Mouse (Mus musculus): ENCODE measurements around the gene Ppp1r7. TPM values are rescaled to one million over a fixed set of nuclear protein-coding genes. Genes with fewer than 3 reads are reported as not detected.
"Not testable (repeated sequence)": the region's sequence is repeated elsewhere in the genome, so short reads cannot be mapped to it uniquely, and the experiment has no call there.

The Ppp1r7 gene
- total RNA-seq (2022) = 10 to 100 TPM; 31.1 to 46.5 (median 35.7) TPM

GRCm38 (mm10) chr1:93342648-93343503, at the start of gene Ppp1r7, which contains the start of gene Pask:
TSS of gene Ppp1r7 (plus strand) at chr1:93342854.
TSS of gene Pask (minus strand) at chr1:93343482.
- peak; percentile 95 for DNase-seq

GRCm38 (mm10) chr1:93294491-93294890, 48.2 kb upstream of the Ppp1r7 start:
- not testable (repeated sequence) for DNase-seq

- DNase-seq = no peak
These were observed 42.9 kb upstream of the Ppp1r7 start for GRCm38 (mm10) chr1:93299791-93300190.

- peak; percentile 83 for DNase-seq
These were observed 42.1 kb upstream of the Ppp1r7 start for GRCm38 (mm10) chr1:93300578-93300977.

GRCm38 (mm10) chr1:93305581-93306337, 36.9 kb upstream of the Ppp1r7 start, which contains the start of gene Mterf4:
TSS of gene Mterf4 (minus strand) at chr1:93305915.
- DNase-seq = peak; percentile 71

- DNase-seq = no peak
These were observed 18.7 kb upstream of the Ppp1r7 start for GRCm38 (mm10) chr1:93323973-93324372.

GRCm38 (mm10) chr1:93326446-93326845, 16.2 kb upstream of the Ppp1r7 start:
- DNase-seq = peak; percentile 24

GRCm38 (mm10) chr1:93334621-93335020, 8.0 kb upstream of the Ppp1r7 start:
- no peak for DNase-seq

GRCm38 (mm10) chr1:93343504-93344047, 922 bp downstream of the Ppp1r7 start:
- DNase-seq = peak; percentile 93

- no peak for DNase-seq
These were observed 4.5 kb downstream of the Ppp1r7 start for GRCm38 (mm10) chr1:93347176-93347575.

GRCm38 (mm10) chr1:93349701-93350100, 7.0 kb downstream of the Ppp1r7 start:
- DNase-seq = no peak

- DNase-seq = no peak
These were observed 10.1 kb downstream of the Ppp1r7 start for GRCm38 (mm10) chr1:93352724-93353123.

- DNase-seq = peak; percentile 23
These were observed 20.0 kb downstream of the Ppp1r7 start for GRCm38 (mm10) chr1:93362661-93363060.

- no peak for DNase-seq
These were observed 23.0 kb downstream of the Ppp1r7 start for GRCm38 (mm10) chr1:93365641-93366040.

GRCm38 (mm10) chr1:93373665-93374064, 31.0 kb downstream of the Ppp1r7 start, which contains the start of gene Ano7:
TSS of gene Ano7 (plus strand) at chr1:93373930.
- no peak for DNase-seq

- DNase-seq = no peak
These were observed 34.7 kb downstream of the Ppp1r7 start for GRCm38 (mm10) chr1:93377307-93377706.

- no peak for DNase-seq
These were observed 36.5 kb downstream of the Ppp1r7 start for GRCm38 (mm10) chr1:93379117-93379516.

- DNase-seq = no peak
These were observed 44.5 kb downstream of the Ppp1r7 start for GRCm38 (mm10) chr1:93387198-93387597.

GRCm38 (mm10) chr1:93388906-93389305, 46.3 kb downstream of the Ppp1r7 start:
- DNase-seq = peak; percentile 21

GRCm38 (mm10) chr1:93401191-93402052, 58.8 kb downstream of the Ppp1r7 start:
- no peak for DNase-seq

GRCm38 (mm10) chr1:93403403-93403802, 60.7 kb downstream of the Ppp1r7 start:
- no peak for DNase-seq
